Mouse (Mus musculus) stomach, embryonic 14.5 days (tissue): ENCODE measurements around the gene Hipk3. TPM values are rescaled to one million over a fixed set of nuclear protein-coding genes. Genes with fewer than 3 reads are reported as not detected.

ENCODE experiments used
- ATAC-seq: fragments of 200-750 bp; cut with Nextera tagmentation; 2 replicates; pipeline ENCODE4 v1.8.0; 2017; ENCODE audit warnings: low read depth, moderate TSS enrichment; ENCODE audit not compliant: insufficient number of reproducible peaks, insufficient read depth, low FRiP score
- H3K27ac ChIP-seq: fragments of 300-500 bp; sonication (generic); 2 replicates; pipeline ENCODE4 v1.5.1; 2014; ENCODE audit warnings: mild to moderate bottlenecking, low read length, moderate library complexity, mixed read lengths
- H3K27me3 ChIP-seq: fragments of 300-500 bp; sonication (generic); 2 replicates; pipeline ENCODE4 v1.6.1; 2014; ENCODE audit warnings: low read length, control low read depth, mixed read lengths; ENCODE audit not compliant: control insufficient read depth, insufficient read depth
- H3K36me3 ChIP-seq: fragments of 300-500 bp; sonication (generic); 2 replicates; pipeline ENCODE4 v1.6.1; 2014; ENCODE audit warnings: mild to moderate bottlenecking, control low read depth, low read length, moderate library complexity, mixed read lengths; ENCODE audit not compliant: control insufficient read depth, insufficient read depth
- H3K4me1 ChIP-seq: fragments of 300-500 bp; sonication (generic); 2 replicates; pipeline ENCODE4 v1.6.1; 2014; ENCODE audit warnings: low read length, control low read depth, mixed read lengths; ENCODE audit not compliant: control insufficient read depth, insufficient read depth
- H3K4me2 ChIP-seq: fragments of 300-500 bp; sonication (generic); replicated peaks from 2 replicates; pipeline ENCODE4 v1.6.1; 2014; ENCODE audit warnings: low read depth, low read length, control low read depth
- H3K4me3 ChIP-seq: fragments of 300-500 bp; sonication (generic); 2 replicates; pipeline ENCODE4 v1.5.1; 2014; ENCODE audit warnings: low read depth, low read length, control low read depth
- H3K9ac ChIP-seq: fragments of 300-500 bp; sonication (generic); replicated peaks from 2 replicates; pipeline ENCODE4 v1.6.1; 2014; ENCODE audit warnings: low read depth, mild to moderate bottlenecking, control low read depth, low read length, moderate library complexity, mixed read lengths
- H3K9me3 ChIP-seq: fragments of 300-500 bp; sonication (generic); 2 replicates; pipeline ENCODE4 v1.6.1; 2016; ENCODE audit warnings: low read depth, low read length, control low read depth; ENCODE audit not compliant: control insufficient read depth
- WGBS: fragments of 180-500 bp; shearing (Covaris S2); extraction: QIAGEN DNeasy Blood & Tissue Kit; methylation state at CpG from one replicate; pipeline ENCODE4 v1.1.7; 2014; 5-methylcytosine and 5-hydroxymethylcytosine counted together
- polyA plus RNA-seq: library from polyadenylated mRNA; unstranded; fragments of >200 nt; fragmentation: Nextera tagmentation; extraction: Ambion mirVana; gene quantifications from 2 replicates; pipeline ENCODE4 v1.2.1, GENCODE M21; 2014

The Hipk3 gene
- polyA plus RNA-seq, 1 experiment from 2014 or later = 23.9 TPM

- H3K27ac ChIP-seq = no peak overlapping the region; the same call in 1 of the 2 replicates
- H3K4me1 ChIP-seq = peaks cover 6% of the 10 kb centered on the region; the same call in 1 of the 2 replicates
- H3K27me3 ChIP-seq = no peaks in the 10 kb centered on the region
- H3K4me2 ChIP-seq = no peak overlapping the region
- peak; percentile 43; the same call in 1 of the 2 replicates for ATAC-seq
- peaks cover 4% of the 10 kb centered on the region; the same call in 1 of the 2 replicates for H3K36me3 ChIP-seq
- no peaks in the 10 kb centered on the region for H3K9me3 ChIP-seq
- H3K9ac ChIP-seq = no peak overlapping the region
- no peak overlapping the region for H3K4me3 ChIP-seq
- WGBS = 51% methylated on average over 9 of the region's 9 CpGs
These were observed 27.2 kb downstream of the Hipk3 start for GRCm38 (mm10) chr2:104466908-104467616.

DNA sequence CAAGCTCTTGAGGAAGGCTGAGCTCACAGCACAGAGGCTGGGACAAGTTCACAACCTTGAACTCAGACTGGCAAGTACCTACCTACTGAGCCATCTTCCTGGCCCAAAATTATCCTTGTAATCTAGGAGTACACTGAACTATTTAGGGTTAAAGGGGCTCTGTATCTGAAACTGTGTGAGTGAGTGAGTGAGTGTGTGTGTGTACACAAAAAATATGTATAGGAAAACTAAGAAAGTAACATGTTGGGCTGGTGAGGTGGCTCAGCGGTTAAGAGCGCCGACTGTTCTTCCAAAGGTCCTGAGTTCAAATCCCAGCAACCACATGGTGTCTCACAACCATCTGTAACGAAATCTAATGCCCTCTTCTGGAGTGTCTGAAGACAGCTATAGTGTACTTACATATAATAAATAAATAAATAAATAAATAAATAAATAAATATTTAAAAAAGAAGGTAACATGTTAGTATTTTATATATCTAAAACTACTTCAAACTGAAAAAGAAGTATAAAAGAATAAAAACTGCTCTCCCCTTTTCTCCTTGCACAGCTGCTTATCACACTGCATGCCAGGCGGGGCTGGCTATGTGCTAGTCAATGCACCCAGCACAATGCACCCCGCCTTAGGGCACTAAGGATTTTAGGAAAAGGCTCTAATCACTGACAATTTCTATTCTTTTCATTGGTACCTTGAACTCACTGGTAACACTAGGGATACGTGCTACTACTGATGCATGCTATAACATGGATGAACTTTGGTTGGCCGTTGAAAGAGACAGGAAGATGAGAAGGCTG lies 28.4 kb downstream of the Hipk3 start:
- Histone ChIP-seq H3K27me3 (no peaks in the 10 kb centered on the region), H3K4me3 (no peak overlapping the region), H3K9ac (no peak overlapping the region), H3K4me1 (peaks cover 6% of the 10 kb centered on the region; the same call in 1 of the 2 replicates), H3K9me3 (no peaks in the 10 kb centered on the region), H3K36me3 (peaks cover 4% of the 10 kb centered on the region; the same call in 1 of the 2 replicates), H3K27ac (no peak overlapping the region), H3K4me2 (no peak overlapping the region)
- no peak; the same call in 1 of the 2 replicates for ATAC-seq
- WGBS = 93% methylated on average over 8 of the region's 8 CpGs

DNA sequence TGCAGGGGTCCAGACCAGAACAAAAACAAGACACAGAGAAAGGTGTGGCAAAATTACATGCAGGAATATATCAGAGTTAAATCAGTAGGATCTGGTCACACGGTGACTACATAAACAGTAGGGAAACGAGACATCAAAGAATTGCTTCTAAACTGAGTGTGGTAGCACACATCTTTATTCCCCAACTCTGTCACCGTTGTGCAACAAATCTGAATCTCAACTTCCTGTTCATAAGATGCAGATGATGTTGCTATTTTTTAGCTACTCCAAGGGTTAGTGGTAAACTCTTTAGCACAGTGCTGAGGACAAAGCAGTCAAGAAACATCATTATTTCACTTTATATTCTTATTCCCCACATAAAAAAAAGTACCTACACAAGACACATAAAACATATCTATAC lies 34.2 kb downstream of the Hipk3 start:
- no peaks in the 10 kb centered on the region for H3K4me1 ChIP-seq
- H3K9me3 ChIP-seq = no peaks in the 10 kb centered on the region
- H3K9ac ChIP-seq = no peak overlapping the region
- no peak overlapping the region for H3K4me2 ChIP-seq
- H3K36me3 ChIP-seq = no peaks in the 10 kb centered on the region
- no peak overlapping the region for H3K27ac ChIP-seq
- no peak for ATAC-seq
- no peak overlapping the region for H3K4me3 ChIP-seq
- no peaks in the 10 kb centered on the region for H3K27me3 ChIP-seq
- WGBS = 36% methylated on average over 3 of the region's 3 CpGs

DNA sequence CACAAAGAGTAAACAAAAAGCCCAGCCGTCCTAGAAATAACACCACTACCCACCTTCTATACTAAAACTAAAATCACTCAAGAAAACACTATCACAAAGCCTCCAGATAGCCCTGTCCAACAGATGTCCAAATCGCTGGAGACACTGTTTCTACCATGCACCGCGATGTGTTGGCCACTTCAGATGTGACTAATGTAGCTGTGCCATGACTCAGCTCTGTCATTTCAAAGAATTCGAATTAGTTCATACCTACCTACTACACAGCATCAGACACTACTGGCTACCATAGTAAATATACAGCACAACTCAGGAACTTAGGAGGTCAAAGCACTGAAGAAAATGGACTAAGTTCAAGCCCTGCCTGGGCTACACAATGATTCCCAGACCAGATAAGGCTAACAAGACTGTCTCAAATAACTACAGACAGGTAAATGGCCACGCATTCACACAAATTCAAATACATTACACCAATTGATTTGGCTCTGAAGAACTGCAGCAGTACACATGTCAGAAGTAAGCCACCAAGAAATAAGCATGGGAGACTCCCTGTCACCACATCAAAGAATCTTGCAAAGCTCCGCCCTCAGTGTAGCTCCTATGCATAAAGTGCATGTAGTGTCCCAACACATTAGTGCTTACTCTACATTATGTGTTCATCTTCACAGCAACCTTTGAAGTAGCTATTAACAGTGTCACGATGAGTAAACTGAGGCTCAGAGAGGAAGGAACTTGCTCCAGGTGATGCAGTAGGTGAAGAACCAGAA lies 35.5 kb downstream of the Hipk3 start:
- H3K9ac ChIP-seq = no peak overlapping the region
- H3K27ac ChIP-seq = no peak overlapping the region
- no peaks in the 10 kb centered on the region for H3K27me3 ChIP-seq
- ATAC-seq = no peak
- H3K36me3 ChIP-seq = no peaks in the 10 kb centered on the region
- no peak overlapping the region for H3K4me3 ChIP-seq
- H3K4me2 ChIP-seq = no peak overlapping the region
- no peaks in the 10 kb centered on the region for H3K4me1 ChIP-seq
- WGBS = 84% methylated on average over 8 of the region's 8 CpGs
- no peaks in the 10 kb centered on the region for H3K9me3 ChIP-seq

DNA sequence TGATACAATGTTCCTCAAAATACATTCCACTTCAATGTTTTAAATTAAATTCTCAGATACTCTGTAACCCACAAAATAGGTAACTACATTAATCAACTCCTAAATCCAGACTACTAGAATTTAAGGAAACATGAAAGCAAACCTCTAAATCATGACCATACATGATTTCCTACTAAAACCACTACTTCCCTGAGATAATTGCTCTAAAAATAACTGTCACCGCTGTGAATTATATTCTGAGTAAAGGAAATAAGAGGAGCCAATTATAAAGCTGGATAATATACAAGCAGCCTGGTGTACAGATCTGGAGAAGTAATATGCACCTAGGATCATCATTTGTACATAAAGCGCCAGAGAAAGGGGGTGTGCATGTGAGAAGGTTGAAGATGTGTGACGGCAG lies 37.1 kb downstream of the Hipk3 start:
- 82% methylated on average over 3 of the region's 3 CpGs for WGBS
- Histone ChIP-seq H3K4me2 (no peak overlapping the region), H3K27me3 (no peaks in the 10 kb centered on the region), H3K4me1 (no peaks in the 10 kb centered on the region), H3K36me3 (no peaks in the 10 kb centered on the region), H3K27ac (no peak overlapping the region), H3K9me3 (no peaks in the 10 kb centered on the region), H3K9ac (no peak overlapping the region), H3K4me3 (no peak overlapping the region)
- ATAC-seq = no peak

GRCm38 (mm10) chr2:104450685-104451084 lies 43.6 kb downstream of the Hipk3 start:
- Histone ChIP-seq H3K9me3 (no peaks in the 10 kb centered on the region), H3K36me3 (no peaks in the 10 kb centered on the region), H3K4me1 (no peaks in the 10 kb centered on the region), H3K4me2 (no peak overlapping the region), H3K9ac (no peak overlapping the region), H3K27me3 (no peaks in the 10 kb centered on the region), H3K4me3 (no peak overlapping the region), H3K27ac (no peak overlapping the region)
- ATAC-seq = no peak
- WGBS = 70% methylated on average over 3 of the region's 3 CpGs

DNA sequence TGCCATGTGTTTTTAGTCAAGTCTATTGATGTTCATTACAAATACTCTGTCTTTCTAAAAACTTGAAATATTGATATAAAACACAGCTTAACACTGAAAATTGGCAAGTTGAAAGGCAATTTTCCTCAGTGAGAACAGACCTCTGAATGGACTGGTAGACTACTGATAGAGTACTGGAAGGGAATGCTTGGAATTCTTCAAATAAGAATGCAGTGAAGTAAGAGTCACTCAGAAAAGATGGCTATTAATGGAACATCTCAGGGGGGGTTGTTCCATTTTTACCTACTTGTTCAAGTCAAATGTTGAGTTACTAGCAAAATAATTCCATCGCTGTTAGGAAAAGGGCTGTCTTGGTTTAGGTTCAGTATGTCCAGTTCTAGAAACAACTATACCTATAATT lies 45.1 kb downstream of the Hipk3 start:
- Histone ChIP-seq H3K27me3 (no peaks in the 10 kb centered on the region), H3K9ac (no peak overlapping the region), H3K9me3 (no peaks in the 10 kb centered on the region), H3K4me3 (no peak overlapping the region), H3K36me3 (no peaks in the 10 kb centered on the region), H3K4me2 (no peak overlapping the region), H3K4me1 (no peaks in the 10 kb centered on the region), H3K27ac (no peak overlapping the region)
- no peak for ATAC-seq
- WGBS = 98% methylated on average over 1 of the region's 1 CpGs

DNA sequence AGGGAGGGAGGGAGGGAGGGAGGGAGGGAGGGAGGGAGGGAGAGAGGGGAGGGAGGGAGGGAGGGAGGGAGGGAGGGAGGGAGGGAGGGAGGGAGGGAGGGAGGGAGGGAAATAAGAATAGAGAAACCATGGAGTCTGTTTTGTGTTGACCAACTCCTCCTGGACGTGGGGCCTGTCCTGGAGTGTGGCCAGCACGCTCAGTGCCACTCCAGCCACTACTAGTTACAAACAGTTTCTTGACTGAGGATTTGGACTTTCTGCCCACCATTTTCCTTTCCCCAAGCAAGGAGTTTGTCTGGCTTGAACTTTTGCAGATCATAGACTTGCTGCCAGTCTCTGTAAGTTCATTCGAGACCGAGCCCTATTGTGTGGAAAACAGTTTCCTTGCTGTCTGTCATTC lies 46.0 kb downstream of the Hipk3 start:
- Histone ChIP-seq H3K27me3 (no peaks in the 10 kb centered on the region), H3K4me2 (no peak overlapping the region), H3K27ac (no peak overlapping the region; the same call in 1 of the 2 replicates), H3K4me1 (no peaks in the 10 kb centered on the region), H3K9me3 (no peaks in the 10 kb centered on the region), H3K9ac (no peak overlapping the region), H3K4me3 (no peak overlapping the region), H3K36me3 (0 out of 2 replicates have a peak, but pooled peaks cover 2% of the 10 kb centered on the region)
- WGBS = 76% methylated on average over 4 of the region's 4 CpGs
- no peak for ATAC-seq
